Mouse (Mus musculus): ENCODE measurements around the gene Mfsd4b5. TPM values are rescaled to one million over a fixed set of nuclear protein-coding genes. Genes with fewer than 3 reads are reported as not detected.
A peak's percentile ranks its signal among the peaks of the same experiment; 100 is the strongest.
"Not testable (repeated sequence)": the region's sequence is repeated elsewhere in the genome, so short reads cannot be mapped to it uniquely, and the experiment has no call there.

Gene Mfsd4b5
- polyA plus RNA-seq, 1 experiment from 2014 or later = 0.05 TPM

GRCm38 (mm10) chr10:40020401-40020800, 34.0 kb upstream of the Mfsd4b5 start:
- H3K27ac ChIP-seq (ENCODE audit: low read length) = peak overlapping the region; percentile 80; the same call in 1 of the 2 replicates
- H3K4me2 ChIP-seq (ENCODE audit: low read depth, low read length) = no peak overlapping the region
- H3K9me3 ChIP-seq (replicated peaks; ENCODE audit: control insufficient read depth, low read length) = no peaks in the 10 kb centered on the region
- no peak for ATAC-seq (replicated peaks; ENCODE audit: extremely low read depth, insufficient read depth, low FRiP score)
- H3K9ac ChIP-seq (ENCODE audit: low read length) = no peak overlapping the region; the same call in 1 of the 2 replicates
- H3K4me3 ChIP-seq (ENCODE audit: low read length) = no peak overlapping the region
- H3K4me1 ChIP-seq (ENCODE audit: control insufficient read depth, insufficient read depth, low read length) = peaks cover 28% of the 10 kb centered on the region
- no peaks in the 10 kb centered on the region for H3K36me3 ChIP-seq (ENCODE audit: control insufficient read depth, insufficient read depth)
- 84% methylated on average over 2 of the region's 2 CpGs for WGBS
- H3K27me3 ChIP-seq (ENCODE audit: control insufficient read depth, insufficient read depth, low read length) = peaks cover 3% of the 10 kb centered on the region; the same call in 1 of the 2 replicates

- H3K9ac ChIP-seq (ENCODE audit: low read length) = peak overlapping the region; percentile 21; the same call in 1 of the 2 replicates
- H3K4me1 ChIP-seq (ENCODE audit: control insufficient read depth, insufficient read depth, low read length) = peaks cover 26% of the 10 kb centered on the region
- no peaks in the 10 kb centered on the region for H3K36me3 ChIP-seq (ENCODE audit: control insufficient read depth, insufficient read depth)
- H3K9me3 ChIP-seq (replicated peaks; ENCODE audit: control insufficient read depth, low read length) = no peaks in the 10 kb centered on the region
- peak; percentile 92 for ATAC-seq (replicated peaks; ENCODE audit: extremely low read depth, insufficient read depth, low FRiP score)
- 43% methylated on average over 3 of the region's 3 CpGs for WGBS
- H3K27ac ChIP-seq (ENCODE audit: low read length) = peak overlapping the region; percentile 80
- H3K4me2 ChIP-seq (ENCODE audit: low read depth, low read length) = peak overlapping the region; percentile 23; the same call in 1 of the 2 replicates
- H3K27me3 ChIP-seq (ENCODE audit: control insufficient read depth, insufficient read depth, low read length) = peaks cover 3% of the 10 kb centered on the region; the same call in 1 of the 2 replicates
- H3K4me3 ChIP-seq (ENCODE audit: low read length) = no peak overlapping the region
Measured at GRCm38 (mm10) chr10:40019492-40019891, 33.0 kb upstream of the Mfsd4b5 start.

GRCm38 (mm10) chr10:40018261-40018860, 31.9 kb upstream of the Mfsd4b5 start:
- H3K9me3 ChIP-seq (replicated peaks; ENCODE audit: control insufficient read depth, low read length) = no peaks in the 10 kb centered on the region
- WGBS = 44% methylated on average over 5 of the region's 5 CpGs
- H3K27me3 ChIP-seq (ENCODE audit: control insufficient read depth, insufficient read depth, low read length) = no peaks in the 10 kb centered on the region
- H3K4me1 ChIP-seq (ENCODE audit: control insufficient read depth, insufficient read depth, low read length) = peaks cover 21% of the 10 kb centered on the region
- peak overlapping the region; percentile 80 for H3K27ac ChIP-seq (ENCODE audit: low read length)
- H3K4me3 ChIP-seq (ENCODE audit: low read length) = no peak overlapping the region
- no peaks in the 10 kb centered on the region for H3K36me3 ChIP-seq (ENCODE audit: control insufficient read depth, insufficient read depth)
- peak; percentile 72 for ATAC-seq (replicated peaks; ENCODE audit: extremely low read depth, insufficient read depth, low FRiP score)
- H3K4me2 ChIP-seq (ENCODE audit: low read depth, low read length) = no peak overlapping the region
- no peak overlapping the region for H3K9ac ChIP-seq (ENCODE audit: low read length)

GRCm38 (mm10) chr10:40009591-40009990, 23.1 kb upstream of the Mfsd4b5 start:
- no peak for ATAC-seq (replicated peaks; ENCODE audit: extremely low read depth, insufficient read depth, low FRiP score)
- Histone ChIP-seq H3K9ac (ENCODE audit: low read length) (no peak overlapping the region), H3K4me2 (ENCODE audit: low read depth, low read length) (no peak overlapping the region), H3K27ac (ENCODE audit: low read length) (no peak overlapping the region), H3K4me1 (ENCODE audit: control insufficient read depth, insufficient read depth, low read length) (no peaks in the 10 kb centered on the region), H3K27me3 (ENCODE audit: control insufficient read depth, insufficient read depth, low read length) (no peaks in the 10 kb centered on the region), H3K4me3 (ENCODE audit: low read length) (no peak overlapping the region), H3K9me3 (replicated peaks; ENCODE audit: control insufficient read depth, low read length) (no peaks in the 10 kb centered on the region), H3K36me3 (ENCODE audit: control insufficient read depth, insufficient read depth) (no peaks in the 10 kb centered on the region)
- WGBS = 78% methylated on average over 11 of the region's 11 CpGs

- H3K36me3 ChIP-seq (ENCODE audit: control insufficient read depth, insufficient read depth); H3K27me3 ChIP-seq (ENCODE audit: control insufficient read depth, insufficient read depth, low read length); H3K4me3 ChIP-seq (ENCODE audit: low read length); H3K4me1 ChIP-seq (ENCODE audit: control insufficient read depth, insufficient read depth, low read length); H3K4me2 ChIP-seq (ENCODE audit: low read depth, low read length); H3K27ac ChIP-seq (ENCODE audit: low read length); ATAC-seq (replicated peaks; ENCODE audit: extremely low read depth, insufficient read depth, low FRiP score); H3K9me3 ChIP-seq (replicated peaks; ENCODE audit: control insufficient read depth, low read length); H3K9ac ChIP-seq (ENCODE audit: low read length): not testable (repeated sequence)
- WGBS = 58% methylated on average over 4 of the region's 4 CpGs
Measured at GRCm38 (mm10) chr10:40008847-40009246, 22.4 kb upstream of the Mfsd4b5 start.

GRCm38 (mm10) chr10:40007953-40008352, 21.5 kb upstream of the Mfsd4b5 start:
- Histone ChIP-seq H3K27ac (ENCODE audit: low read length) (no peak overlapping the region), H3K9me3 (replicated peaks; ENCODE audit: control insufficient read depth, low read length) (no peaks in the 10 kb centered on the region), H3K36me3 (ENCODE audit: control insufficient read depth, insufficient read depth) (no peaks in the 10 kb centered on the region), H3K27me3 (ENCODE audit: control insufficient read depth, insufficient read depth, low read length) (no peaks in the 10 kb centered on the region), H3K4me1 (ENCODE audit: control insufficient read depth, insufficient read depth, low read length) (no peaks in the 10 kb centered on the region), H3K4me3 (ENCODE audit: low read length) (no peak overlapping the region), H3K9ac (ENCODE audit: low read length) (no peak overlapping the region), H3K4me2 (ENCODE audit: low read depth, low read length) (no peak overlapping the region)
- ATAC-seq (replicated peaks; ENCODE audit: extremely low read depth, insufficient read depth, low FRiP score) = no peak
- WGBS = 83% methylated on average over 4 of the region's 4 CpGs

- Histone ChIP-seq H3K4me2 (ENCODE audit: low read depth, low read length) (no peak overlapping the region), H3K4me3 (ENCODE audit: low read length) (no peak overlapping the region), H3K27me3 (ENCODE audit: control insufficient read depth, insufficient read depth, low read length) (no peaks in the 10 kb centered on the region), H3K9me3 (replicated peaks; ENCODE audit: control insufficient read depth, low read length) (no peaks in the 10 kb centered on the region), H3K36me3 (ENCODE audit: control insufficient read depth, insufficient read depth) (no peaks in the 10 kb centered on the region), H3K27ac (ENCODE audit: low read length) (no peak overlapping the region), H3K4me1 (ENCODE audit: control insufficient read depth, insufficient read depth, low read length) (no peaks in the 10 kb centered on the region), H3K9ac (ENCODE audit: low read length) (no peak overlapping the region)
- WGBS = 62% methylated on average over 10 of the region's 10 CpGs
- no peak for ATAC-seq (replicated peaks; ENCODE audit: extremely low read depth, insufficient read depth, low FRiP score)
Measured at GRCm38 (mm10) chr10:40006963-40007362, 20.5 kb upstream of the Mfsd4b5 start.

GRCm38 (mm10) chr10:40000746-40001145, 14.3 kb upstream of the Mfsd4b5 start:
- ATAC-seq (replicated peaks; ENCODE audit: extremely low read depth, insufficient read depth, low FRiP score) = no peak
- WGBS = 82% methylated on average over 2 of the region's 2 CpGs
- Histone ChIP-seq H3K27me3 (ENCODE audit: control insufficient read depth, insufficient read depth, low read length) (no peaks in the 10 kb centered on the region), H3K36me3 (ENCODE audit: control insufficient read depth, insufficient read depth) (no peaks in the 10 kb centered on the region), H3K4me2 (ENCODE audit: low read depth, low read length) (no peak overlapping the region), H3K9me3 (replicated peaks; ENCODE audit: control insufficient read depth, low read length) (no peaks in the 10 kb centered on the region), H3K27ac (ENCODE audit: low read length) (no peak overlapping the region), H3K4me3 (ENCODE audit: low read length) (no peak overlapping the region), H3K4me1 (ENCODE audit: control insufficient read depth, insufficient read depth, low read length) (no peaks in the 10 kb centered on the region), H3K9ac (ENCODE audit: low read length) (no peak overlapping the region)

- no peak overlapping the region for H3K27ac ChIP-seq (ENCODE audit: low read length)
- no peak for ATAC-seq (replicated peaks; ENCODE audit: extremely low read depth, insufficient read depth, low FRiP score)
- no peak overlapping the region for H3K9ac ChIP-seq (ENCODE audit: low read length)
- WGBS = 32% methylated on average over 4 of the region's 4 CpGs
- H3K27me3 ChIP-seq (ENCODE audit: control insufficient read depth, insufficient read depth, low read length) = no peaks in the 10 kb centered on the region
- H3K9me3 ChIP-seq (replicated peaks; ENCODE audit: control insufficient read depth, low read length) = peaks cover 4% of the 10 kb centered on the region
- no peaks in the 10 kb centered on the region for H3K4me1 ChIP-seq (ENCODE audit: control insufficient read depth, insufficient read depth, low read length)
- H3K36me3 ChIP-seq (ENCODE audit: control insufficient read depth, insufficient read depth) = no peaks in the 10 kb centered on the region
- no peak overlapping the region for H3K4me2 ChIP-seq (ENCODE audit: low read depth, low read length)
- H3K4me3 ChIP-seq (ENCODE audit: low read length) = no peak overlapping the region
Measured at GRCm38 (mm10) chr10:39991155-39991554, 4.7 kb upstream of the Mfsd4b5 start.

All from heart, embryonic 16.5 days (tissue).